Mouse (Mus musculus) brain, embryonic 14.5 days (tissue): ENCODE data around the gene Hdac6.

ENCODE experiments used
- CTCF ChIP-seq: fragments of 200-500 bp; IDR thresholded peaks from 2 replicates; pipeline ENCODE4 v1.5.1; 2012; ENCODE audit warnings: inconsistent platforms, mild to moderate bottlenecking, moderate library complexity, borderline replicate concordance; ENCODE audit not compliant: insufficient read depth, insufficient read length; ENCODE audit errors: extremely low read depth
- POLR2A ChIP-seq: fragments of 200-500 bp; IDR thresholded peaks from 2 replicates; pipeline ENCODE4 v1.6.1; 2012; ENCODE audit warnings: mild to moderate bottlenecking, inconsistent platforms, borderline replicate concordance; ENCODE audit not compliant: poor library complexity, insufficient read depth, insufficient read length, severe bottlenecking; ENCODE audit errors: extremely low read depth

DNA sequence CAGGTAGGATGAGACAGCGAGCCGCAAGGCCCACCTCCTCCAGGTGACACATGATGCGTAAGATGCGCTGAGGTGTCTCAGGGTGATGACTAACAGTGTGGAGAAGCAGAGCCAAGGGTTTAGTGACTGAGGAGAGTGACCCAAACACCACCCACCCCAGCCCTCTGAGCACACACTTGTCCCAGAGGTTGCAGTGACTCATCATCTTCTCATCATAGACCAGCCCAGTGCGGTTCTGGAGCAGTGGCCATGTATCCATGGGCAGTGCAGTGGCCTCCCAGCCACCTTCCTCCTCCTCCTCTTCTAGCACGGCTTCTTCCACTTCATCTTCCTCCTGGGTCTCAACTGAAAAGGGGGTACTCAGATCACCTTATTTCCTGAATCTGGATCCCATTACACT lies 10.0 kb downstream of the Hdac6 start:
- TF ChIP-seq CTCF (no peak), POLR2A (no peak)
